Mouse (Mus musculus) CD8-positive naive resting alpha-beta T cell, adult 2 months (primary cell): ENCODE measurements at regions not wholly inside any gene's neighbourhood (a gene's known extent, or its start where the extent isn't known, plus 50 kb on each side); places are given as distances from the start of the nearest gene placed in this dataset.

Experiments
- DNase-seq, 2 experiments: peaks; one replicate each; pipeline ENCODE4 v3.0.0; 2022; ENCODE audit warnings: low read depth in 2 of 2, low spot score in 2 of 2

GRCm38 (mm10) chr14:15273107-15273506 is 165.7 kb downstream of the Lrrc3b start:
- peak in 1 of 2 experiments; percentile 17 for DNase-seq

GRCm38 (mm10) chr14:15272364-15272763 is 166.4 kb downstream of the Lrrc3b start:
- DNase-seq, result no peak

DNA sequence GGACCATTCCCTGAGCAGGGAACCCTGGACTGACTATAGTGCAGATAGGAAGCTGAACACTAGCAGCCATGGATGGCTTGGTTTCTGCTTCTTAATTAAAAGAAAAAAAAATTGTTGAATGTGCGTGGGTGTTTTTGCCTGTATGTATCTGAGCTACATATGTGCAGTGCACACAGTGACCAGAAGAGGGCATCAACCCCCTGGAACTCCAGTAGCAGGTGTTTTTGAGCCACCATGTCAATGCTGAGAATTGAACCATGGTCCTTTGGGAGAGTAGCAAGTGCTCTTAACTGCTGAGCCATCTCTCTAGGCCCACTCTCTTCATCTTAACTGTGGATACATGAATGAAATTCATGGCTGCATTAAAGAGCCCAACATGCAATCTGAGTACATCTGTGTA is 172.5 kb downstream of the Lrrc3b start:
- DNase-seq, result peak; percentile 7 to 39

- no peak for DNase-seq
These were observed 175.8 kb downstream of the Lrrc3b start for GRCm38 (mm10) chr14:15262996-15263395.

GRCm38 (mm10) chr14:15255729-15256128 is 183.1 kb downstream of the Lrrc3b start:
- no peak for DNase-seq

GRCm38 (mm10) chr14:15205626-15206025 is 233.2 kb downstream of the Lrrc3b start:
- DNase-seq, result no peak

- DNase-seq, result no peak
These were observed 234.5 kb downstream of the Lrrc3b start for GRCm38 (mm10) chr14:15204284-15204683.
